Mouse (Mus musculus) hindbrain, postnatal 0 days (tissue): ENCODE measurements around the gene Ogfrl1. TPM values are rescaled to one million over a fixed set of nuclear protein-coding genes. Genes with fewer than 3 reads are reported as not detected.

Source experiments
- ATAC-seq: fragments of 200-750 bp; cut with Nextera tagmentation; 2 replicates; pipeline ENCODE4 v1.8.0; 2017; ENCODE audit warnings: mild to moderate bottlenecking, moderate TSS enrichment, moderate library complexity
- DNase-seq: peaks from one replicate; pipeline ENCODE4 v3.0.0-alpha.2; 2015; ENCODE audit warnings: low spot score
- H3K27ac ChIP-seq: fragments of 300-500 bp; sonication (generic); 2 replicates; pipeline ENCODE4 v1.5.1; 2014; ENCODE audit warnings: mild to moderate bottlenecking
- H3K27me3 ChIP-seq: fragments of 300-500 bp; sonication (generic); 2 replicates; pipeline ENCODE4 v1.6.1; 2014; ENCODE audit warnings: low read length, mixed read lengths; ENCODE audit not compliant: insufficient read depth
- H3K36me3 ChIP-seq: fragments of 300-500 bp; sonication (generic); 2 replicates; pipeline ENCODE4 v1.6.1; 2014; ENCODE audit warnings: low read length, mixed read lengths; ENCODE audit not compliant: insufficient read depth
- H3K4me1 ChIP-seq: fragments of 300-500 bp; sonication (generic); 2 replicates; pipeline ENCODE4 v1.6.1; 2014; ENCODE audit warnings: antibody characterized with exemption, low read length, mixed read lengths; ENCODE audit not compliant: insufficient read depth
- H3K4me2 ChIP-seq: fragments of 300-500 bp; sonication (generic); 2 replicates; pipeline ENCODE4 v1.6.1; 2014; ENCODE audit warnings: low read depth, mild to moderate bottlenecking, low read length, moderate library complexity, mixed read lengths
- H3K4me3 ChIP-seq: fragments of 300-500 bp; sonication (generic); 2 replicates; pipeline ENCODE4 v1.5.1; 2014; ENCODE audit warnings: low read length
- H3K9ac ChIP-seq: fragments of 300-500 bp; sonication (generic); replicated peaks from 2 replicates; pipeline ENCODE4 v1.6.1; 2014; ENCODE audit warnings: mild to moderate bottlenecking, low read length, moderate library complexity, mixed read lengths
- H3K9me3 ChIP-seq: fragments of 300-500 bp; sonication (generic); 2 replicates; pipeline ENCODE4 v1.6.1; 2016; ENCODE audit warnings: low read length, mixed read lengths
- CTCF ChIP-seq: IDR thresholded peaks from 2 replicates; pipeline ENCODE4 v1.5.1; 2016; ENCODE audit warnings: antibody characterized with exemption, control low read depth, low read depth
- WGBS: fragments of 180-500 bp; shearing (Covaris S2); extraction: QIAGEN DNeasy Blood & Tissue Kit; methylation state at CpG from one replicate; pipeline ENCODE4 v1.1.7; 2014; 5-methylcytosine and 5-hydroxymethylcytosine counted together
- polyA plus RNA-seq: library from polyadenylated mRNA; unstranded; fragments of >200 nt; fragmentation: Nextera tagmentation; extraction: Ambion mirVana; gene quantifications from 2 replicates; pipeline ENCODE4 v1.2.1, GENCODE M21; 2015
- total RNA-seq: library from RNA; depleted of rRNA; stranded (reverse); fragments of >200 nt; gene quantifications from 2 replicates; pipeline ENCODE4 v1.2.3, GENCODE M21; 2014

The Ogfrl1 gene
- total and polyA plus RNA-seq, 2 experiments from 2014 or later = 15.7 to 17.7 TPM

DNA sequence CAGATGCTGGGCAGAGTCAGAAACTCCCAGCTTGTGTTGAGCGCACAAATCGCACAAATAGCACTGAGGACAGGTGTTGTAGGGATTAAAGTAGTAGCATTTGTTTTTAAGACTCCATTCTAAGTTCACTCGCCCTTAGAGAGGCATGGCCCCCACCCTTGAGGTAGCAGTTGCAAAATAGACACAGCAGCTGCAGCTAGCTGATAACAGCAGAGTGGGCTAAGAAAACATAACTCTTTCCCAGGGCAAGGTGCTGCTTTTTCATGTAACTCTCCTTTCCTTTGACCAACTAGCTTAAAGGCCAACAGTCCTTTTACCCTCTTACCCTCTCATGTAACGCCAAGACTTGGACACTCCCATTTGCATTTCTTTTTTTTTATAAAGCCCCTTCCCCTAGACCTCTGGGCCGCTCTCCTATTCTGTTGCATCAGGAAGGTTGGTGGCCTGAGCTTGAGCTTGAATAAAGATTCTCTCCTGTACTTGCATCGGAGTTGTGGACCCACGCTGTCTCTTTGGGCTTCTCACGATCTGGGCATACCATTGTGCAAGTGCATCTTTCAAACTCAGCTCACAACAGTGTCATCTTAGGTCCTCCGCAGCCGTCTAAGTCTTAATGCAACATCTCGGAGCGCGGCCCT, 61.7 kb downstream of the Ogfrl1 start:
- Histone ChIP-seq H3K4me2 (no peak overlapping the region), H3K36me3 (no peaks in the 10 kb centered on the region), H3K9me3 (no peaks in the 10 kb centered on the region), H3K27ac (no peak overlapping the region), H3K4me3 (no peak overlapping the region), H3K4me1 (no peaks in the 10 kb centered on the region), H3K27me3 (no peaks in the 10 kb centered on the region), H3K9ac (no peak overlapping the region)
- DNase-seq = no peak
- ATAC-seq = no peak
- TF ChIP-seq CTCF = no peak
- 92% methylated on average over 13 of the region's 13 CpGs for WGBS

DNA sequence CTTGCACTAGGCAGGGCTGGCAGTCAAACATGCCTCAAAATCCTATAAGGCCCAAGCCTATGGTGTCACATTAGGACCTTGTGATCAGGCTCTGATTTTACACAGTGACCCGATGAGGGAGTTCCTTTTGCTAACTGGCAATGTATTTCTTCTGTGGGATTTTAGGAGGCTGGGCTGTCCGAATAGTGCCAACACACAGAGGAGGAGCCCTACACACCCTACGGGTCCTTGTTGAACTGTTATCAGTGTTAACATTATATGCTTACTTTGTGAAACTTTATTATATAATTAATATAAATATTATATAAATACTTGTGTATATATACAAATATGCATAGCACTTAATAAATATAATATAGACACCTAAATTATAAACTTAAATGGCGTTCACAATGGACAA, 62.5 kb downstream of the Ogfrl1 start:
- Histone ChIP-seq H3K27me3 (no peaks in the 10 kb centered on the region), H3K9me3 (no peaks in the 10 kb centered on the region), H3K4me3 (no peak overlapping the region), H3K4me2 (no peak overlapping the region), H3K36me3 (no peaks in the 10 kb centered on the region), H3K4me1 (no peaks in the 10 kb centered on the region), H3K9ac (no peak overlapping the region), H3K27ac (no peak overlapping the region)
- ATAC-seq (no peak), DNase-seq (no peak)
- 94% methylated on average over 4 of the region's 4 CpGs for WGBS
- no peak for TF ChIP-seq CTCF

DNA sequence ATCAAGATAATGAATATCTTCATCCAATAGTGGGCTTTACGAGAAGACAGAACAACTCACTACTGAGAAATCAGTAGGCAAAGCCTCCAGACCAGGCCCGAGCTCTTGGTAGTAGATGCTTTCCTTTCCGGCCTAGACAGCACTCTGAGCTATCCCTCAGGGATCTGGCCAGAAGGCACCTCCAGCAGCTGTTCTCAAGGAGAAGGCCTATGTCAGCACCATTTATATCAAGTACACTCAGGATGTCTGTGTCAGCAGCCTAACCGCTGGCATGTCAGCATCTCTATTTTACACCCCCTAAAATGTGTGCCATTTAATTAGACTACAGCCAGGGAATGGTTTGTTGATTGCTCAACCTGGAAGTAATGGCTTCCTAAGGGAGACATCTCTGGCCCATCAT, 65.4 kb downstream of the Ogfrl1 start:
- H3K27me3 ChIP-seq = no peaks in the 10 kb centered on the region
- 84% methylated on average over 4 of the region's 4 CpGs for WGBS
- no peaks in the 10 kb centered on the region for H3K9me3 ChIP-seq
- no peak overlapping the region for H3K9ac ChIP-seq
- ATAC-seq = no peak
- H3K36me3 ChIP-seq = no peaks in the 10 kb centered on the region
- no peak overlapping the region for H3K27ac ChIP-seq
- no peak for DNase-seq
- H3K4me1 ChIP-seq = no peaks in the 10 kb centered on the region
- H3K4me3 ChIP-seq = no peak overlapping the region
- TF ChIP-seq CTCF = no peak
- H3K4me2 ChIP-seq = no peak overlapping the region

DNA sequence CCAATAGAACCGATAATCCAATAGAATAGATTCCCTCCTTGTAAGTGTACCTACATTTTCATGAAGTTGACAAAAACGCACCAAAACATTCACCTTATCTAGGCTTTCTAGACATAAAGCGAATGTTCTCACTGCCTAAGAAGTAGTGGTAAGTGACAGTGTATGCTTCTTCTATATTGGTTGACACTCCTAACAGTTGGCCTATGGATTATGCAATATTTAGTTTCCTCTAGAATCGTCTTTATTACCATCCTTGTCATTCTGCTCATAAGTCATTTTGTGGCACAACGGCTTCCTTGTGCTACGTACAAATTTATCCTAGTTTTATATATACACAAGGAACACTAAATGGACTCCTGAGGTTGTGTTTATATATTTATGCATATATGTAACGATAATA, 72.4 kb downstream of the Ogfrl1 start:
- H3K4me1 ChIP-seq = no peaks in the 10 kb centered on the region
- no peak overlapping the region for H3K27ac ChIP-seq
- no peak overlapping the region for H3K9ac ChIP-seq
- no peaks in the 10 kb centered on the region for H3K9me3 ChIP-seq
- H3K4me3 ChIP-seq = no peak overlapping the region
- no peaks in the 10 kb centered on the region for H3K27me3 ChIP-seq
- DNase-seq (no peak), ATAC-seq (no peak)
- WGBS = 91% methylated on average over 7 of the region's 7 CpGs
- H3K36me3 ChIP-seq = no peaks in the 10 kb centered on the region
- H3K4me2 ChIP-seq = no peak overlapping the region
- TF ChIP-seq CTCF = no peak

DNA sequence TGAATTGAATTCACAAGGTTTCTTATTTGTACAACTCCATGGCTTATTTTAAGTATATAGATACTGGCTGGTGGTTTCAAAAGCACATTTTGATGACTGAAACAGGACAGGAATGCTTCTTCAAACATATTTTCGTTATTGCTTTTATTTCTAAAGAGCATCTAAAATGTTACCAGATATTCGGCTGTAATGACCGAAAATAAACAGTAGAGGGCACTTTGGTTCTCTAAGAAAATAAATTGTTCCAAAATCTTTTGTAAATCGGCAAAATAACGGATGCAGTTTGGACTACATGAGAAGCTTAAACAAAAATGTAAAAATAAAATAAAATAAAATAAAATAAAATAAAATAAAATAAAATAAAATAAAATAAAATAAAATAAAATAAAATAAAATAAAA, 73.3 kb downstream of the Ogfrl1 start:
- H3K9me3 ChIP-seq = no peaks in the 10 kb centered on the region
- 14% methylated on average over 5 of the region's 5 CpGs for WGBS
- H3K27ac ChIP-seq = no peak overlapping the region
- peak; percentile 60 for TF ChIP-seq CTCF
- H3K4me3 ChIP-seq = no peak overlapping the region
- H3K36me3 ChIP-seq = no peaks in the 10 kb centered on the region
- H3K4me2 ChIP-seq = no peak overlapping the region
- no peaks in the 10 kb centered on the region for H3K27me3 ChIP-seq
- H3K4me1 ChIP-seq = no peaks in the 10 kb centered on the region
- ATAC-seq (no peak), DNase-seq (peak; percentile 89)
- no peak overlapping the region for H3K9ac ChIP-seq

DNA sequence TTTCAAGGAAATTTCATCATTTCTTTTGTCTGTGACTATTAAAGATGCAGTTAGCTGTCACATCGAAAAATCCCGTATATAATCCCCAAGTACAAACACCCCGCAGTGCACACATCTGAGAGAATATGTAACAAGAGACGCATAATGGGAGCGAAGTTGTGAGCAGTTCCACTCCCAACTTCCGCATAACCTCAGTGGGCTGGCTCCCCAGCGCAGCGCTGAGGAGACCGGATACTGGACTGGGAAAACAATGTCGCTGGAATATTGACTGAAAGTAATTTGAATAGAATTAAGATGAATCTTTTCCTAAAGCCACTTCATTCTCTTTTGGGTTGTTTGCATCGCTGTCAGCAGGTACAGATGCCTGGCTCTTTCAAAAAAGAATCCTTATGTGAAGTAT, 74.3 kb downstream of the Ogfrl1 start:
- Histone ChIP-seq H3K4me3 (no peak overlapping the region), H3K9ac (no peak overlapping the region), H3K9me3 (no peaks in the 10 kb centered on the region), H3K27ac (no peak overlapping the region), H3K4me2 (no peak overlapping the region), H3K4me1 (no peaks in the 10 kb centered on the region), H3K27me3 (no peaks in the 10 kb centered on the region), H3K36me3 (no peaks in the 10 kb centered on the region)
- ATAC-seq (no peak), DNase-seq (no peak)
- TF ChIP-seq CTCF = no peak
- 69% methylated on average over 11 of the region's 11 CpGs for WGBS

DNA sequence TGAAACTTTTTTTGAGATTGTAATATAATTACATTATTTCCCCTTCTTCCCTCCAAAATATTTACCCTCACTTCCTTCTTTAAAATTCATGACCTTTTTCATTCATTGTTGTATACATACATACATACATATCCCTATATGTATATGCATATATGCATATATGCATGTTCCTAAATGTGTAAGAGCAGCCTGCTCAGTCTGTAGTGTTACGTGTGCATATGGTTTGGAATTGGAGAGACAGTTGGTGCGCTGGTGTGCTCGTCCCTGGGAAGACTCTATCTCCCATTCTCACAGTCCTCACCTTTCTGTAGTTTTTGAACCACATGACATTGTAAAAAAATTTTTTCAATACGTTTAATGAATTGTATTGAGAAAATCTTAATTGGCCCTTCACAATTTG, 75.4 kb downstream of the Ogfrl1 start:
- no peaks in the 10 kb centered on the region for H3K9me3 ChIP-seq
- no peak for TF ChIP-seq CTCF
- DNase-seq (no peak), ATAC-seq (no peak)
- no peak overlapping the region for H3K27ac ChIP-seq
- no peaks in the 10 kb centered on the region for H3K36me3 ChIP-seq
- H3K9ac ChIP-seq = no peak overlapping the region
- H3K4me1 ChIP-seq = no peaks in the 10 kb centered on the region
- no peak overlapping the region for H3K4me2 ChIP-seq
- H3K27me3 ChIP-seq = no peaks in the 10 kb centered on the region
- H3K4me3 ChIP-seq = no peak overlapping the region
- WGBS = 76% methylated on average over 4 of the region's 4 CpGs
